In genomic region chr5:149634409-149635035, GRCm38 (mm10) we compare ENCODE assay signal across 10 mouse cellular contexts. TPM values are rescaled to one million over a fixed set of nuclear protein-coding genes. Genes with fewer than 3 reads are reported as not detected.
A peak's percentile ranks its signal among the peaks of the same experiment; 100 is the strongest.
DNase-seq lines count a peak whose midpoint lies in the region; ATAC-seq and TF ChIP-seq lines count a peak whose summit lies in the region.
"Had no signal": no experiment of that assay in that cellular context is flagged by ENCODE, and none has a peak within 500 bp of the region (broad histone marks: within the 10 kb centered on the region; RNA-seq: fewer than 3 reads in every experiment).

No protein-coding gene starts in this region.

- WGBS in kidney, embryonic 15.5 days, result 60% methylated on average over 11 of the region's 11 CpGs
- WGBS in hindbrain, postnatal 0 days, result 64% methylated on average over 11 of the region's 11 CpGs

- H3K9me3 ChIP-seq in kidney, embryonic 15.5 days (replicated peaks), result no peaks in the 10 kb centered on the region
- no peaks in the 10 kb centered on the region for H3K9me3 ChIP-seq in hindbrain, postnatal 0 days (ENCODE audit: low read length)

- ATAC-seq in kidney, embryonic 15.5 days (replicated peaks; ENCODE audit: low FRiP score), result no peak
- ATAC-seq in hindbrain, postnatal 0 days, result no peak

- TF ChIP-seq CTCF in hindbrain, postnatal 0 days (IDR thresholded peaks at IDR 0.05; ENCODE audit: low read depth), result no peak

- H3K27me3 ChIP-seq in kidney, embryonic 15.5 days, result no peaks in the 10 kb centered on the region
- no peaks in the 10 kb centered on the region for H3K27me3 ChIP-seq in hindbrain, postnatal 0 days (ENCODE audit: insufficient read depth, low read length)
- no peaks in the 10 kb centered on the region for H3K27me3 ChIP-seq in myocyte (ENCODE audit: control insufficient read depth, insufficient read depth, insufficient read length)

- H3K36me3 ChIP-seq in kidney, embryonic 15.5 days, result peaks cover 45% of the 10 kb centered on the region
- H3K36me3 ChIP-seq in hindbrain, postnatal 0 days (ENCODE audit: insufficient read depth, low read length), result peaks cover 23% of the 10 kb centered on the region
- H3K36me3 ChIP-seq in myocyte (ENCODE audit: control insufficient read depth, insufficient read depth), result peaks cover 25% of the 10 kb centered on the region

- no peak overlapping the region for H3ac ChIP-seq in myocyte (ENCODE audit: control insufficient read depth, insufficient read length)

- H3K27ac ChIP-seq in kidney, embryonic 15.5 days, result 0 out of 2 replicates have a peak overlapping the region, but pooled peaks have one; percentile 91
- H3K27ac ChIP-seq in brown adipose tissue, adult 24 weeks (replicated peaks; ENCODE audit: low read depth, low read length), result no peak overlapping the region
- no peak overlapping the region for H3K27ac ChIP-seq in hindbrain, postnatal 0 days

- peak overlapping the region; percentile 77 for H3K4me2 ChIP-seq in kidney, embryonic 15.5 days
- H3K4me2 ChIP-seq in hindbrain, postnatal 0 days (ENCODE audit: low read depth, low read length), result peak overlapping the region; percentile 61
- H3K4me2 ChIP-seq in myocyte (ENCODE audit: low read depth), result peak overlapping the region; percentile 81

- peak overlapping the region; percentile 65 for H3K4me3 ChIP-seq in kidney, embryonic 15.5 days (replicated peaks)
- H3K4me3 ChIP-seq in brown adipose tissue, adult 24 weeks (ENCODE audit: insufficient read depth, low read depth, low read length), result peak overlapping the region; percentile 67; the same call in 1 of the 2 replicates
- H3K4me3 ChIP-seq in hindbrain, postnatal 0 days (ENCODE audit: low read length), result peak overlapping the region; percentile 77
- H3K4me3 ChIP-seq in myocyte, result peak overlapping the region; percentile 74

- DNase-seq in kidney, postnatal 4 days, result no peak
- no peak for DNase-seq in hindbrain, postnatal 0 days (ENCODE audit: low spot score)
- no peak for DNase-seq in MN1 (ENCODE audit: low spot score)
- no peak for DNase-seq in left cerebral cortex, adult 9 months (ENCODE audit: low spot score in 2 of 2)
- no peak for DNase-seq in right cerebral cortex, postnatal 10 days (ENCODE audit: low spot score in 2 of 2)
- DNase-seq: kidney, adult 8-10 months; thymus, adult 18-20 months had no signal

- TF ChIP-seq POLR2A in myocyte (IDR thresholded peaks at IDR 0.05; ENCODE audit: insufficient read length, low read depth), result no peak

- H3K4me1 ChIP-seq in kidney, embryonic 15.5 days, result peaks cover 22% of the 10 kb centered on the region
- peaks cover 3% of the 10 kb centered on the region; the same call in 1 of the 2 replicates for H3K4me1 ChIP-seq in brown adipose tissue, adult 24 weeks (ENCODE audit: control insufficient read depth, insufficient read depth, insufficient read length, low read length)
- peaks cover 11% of the 10 kb centered on the region for H3K4me1 ChIP-seq in hindbrain, postnatal 0 days (ENCODE audit: insufficient read depth, low read length)

- H3K79me2 ChIP-seq in myocyte (ENCODE audit: control insufficient read depth, insufficient read depth), result peaks cover 35% of the 10 kb centered on the region

- H3K9ac ChIP-seq in kidney, embryonic 15.5 days, result peak overlapping the region; percentile 86
- H3K9ac ChIP-seq in hindbrain, postnatal 0 days (replicated peaks; ENCODE audit: low read length), result peak overlapping the region; percentile 80

TF ChIP-seq in myocyte, 11 proteins besides CTCF, POLR2A, EP300 and RAD21:
- no peak for TF ChIP-seq POLR2AphosphoS2 (IDR thresholded peaks at IDR 0.05; ENCODE audit: insufficient read length, low read depth)
- no peak for TF ChIP-seq USF1 (IDR thresholded peaks at IDR 0.05; ENCODE audit: low read depth)
- no peak for TF ChIP-seq MYOD1 (IDR thresholded peaks at IDR 0.05; ENCODE audit: control insufficient read depth in 1 of 3, insufficient read length in 2 of 3, low read depth in 2 of 3)

RNA-seq across cellular contexts. Expression of gene Hsph1, which starts 1.7 kb away (rescaled TPM):
- polyA plus RNA-seq in kidney, embryonic 15.5 days (2015; fragmentation: Nextera tagmentation; extraction: Ambion mirVana), result 62.6 and 68.8 TPM in 2 replicates
- polyA plus RNA-seq in brown adipose tissue, adult 24 weeks (2012; ENCODE audit: insufficient read depth, insufficient read length, missing spikeins), result 40.2 and 143 TPM in 2 replicates
- 18.9 and 21.0 TPM in 2 replicates for total RNA-seq in hindbrain, postnatal 0 days (2014; rRNA removed)
- polyA plus RNA-seq in hindbrain, postnatal 0 days (2015; fragmentation: Nextera tagmentation; extraction: Ambion mirVana), result 59.4 and 60.8 TPM in 2 replicates
- 38.0 TPM for polyA plus RNA-seq in myocyte (2012; fragmentation: generic; extraction: Trizol)

RNA-seq across cellular contexts. Expression of gene B3glct, which starts 43.5 kb away (rescaled TPM):
- polyA plus RNA-seq in kidney, embryonic 15.5 days (2015; fragmentation: Nextera tagmentation; extraction: Ambion mirVana), result 16.9 and 17.1 TPM in 2 replicates
- polyA plus RNA-seq in brown adipose tissue, adult 24 weeks (2012; ENCODE audit: insufficient read depth, insufficient read length, missing spikeins), result 12.9 and 15.2 TPM in 2 replicates
- 18.7 and 22.4 TPM in 2 replicates for total RNA-seq in hindbrain, postnatal 0 days (2014; rRNA removed)
- 13.1 and 14.4 TPM in 2 replicates for polyA plus RNA-seq in hindbrain, postnatal 0 days (2015; fragmentation: Nextera tagmentation; extraction: Ambion mirVana)
- 4.6 TPM for polyA plus RNA-seq in myocyte (2012; fragmentation: generic; extraction: Trizol)
